Mouse (Mus musculus): ENCODE measurements at regions not wholly inside any gene's neighbourhood (a gene's known extent, or its start where the extent isn't known, plus 50 kb on each side); places are given as distances from the start of the nearest gene placed in this dataset.
A peak's percentile ranks its signal among the peaks of the same experiment; 100 is the strongest.

DNA sequence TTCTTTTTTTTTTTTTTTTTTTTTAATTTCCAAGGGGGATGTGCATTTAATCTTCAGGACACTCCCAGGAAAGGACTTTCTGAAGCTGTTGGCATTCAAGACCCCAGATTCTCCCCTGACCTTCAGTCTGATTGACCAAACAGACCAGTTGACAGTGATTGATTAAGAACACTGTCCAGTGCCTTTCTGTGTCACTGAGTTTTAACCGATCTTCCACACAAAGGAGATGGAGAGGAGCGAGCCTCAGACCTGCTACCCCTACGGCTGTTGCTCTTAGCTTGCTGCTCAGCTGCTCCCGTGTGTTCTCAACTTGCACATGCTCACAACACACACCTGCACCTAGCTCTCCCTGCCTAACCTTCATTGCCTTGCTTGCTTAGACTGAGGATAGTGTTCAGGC, 149.7 kb upstream of the Ferd3l start:
- Histone ChIP-seq H3K4me3 (ENCODE audit: insufficient read depth, low read depth, low read length) (no peak overlapping the region), H3K27me3 (replicated peaks; ENCODE audit: control insufficient read depth, insufficient read depth, low read length) (no peaks in the 10 kb centered on the region), H3K27ac (ENCODE audit: insufficient read depth, low read depth, low read length) (no peak overlapping the region), H3K4me1 (ENCODE audit: control insufficient read depth, insufficient read depth, low read length) (no peaks in the 10 kb centered on the region), H3K36me3 (ENCODE audit: control insufficient read depth, insufficient read depth, low read length) (no peaks in the 10 kb centered on the region)
- 29% methylated on average over 4 of the region's 4 CpGs for WGBS
- TF ChIP-seq CTCF (conservative IDR thresholded peaks at IDR 0.05; ENCODE audit: insufficient read depth, insufficient read length, low read depth, low read length) (no peak), POLR2A (IDR thresholded peaks at IDR 0.05; ENCODE audit: low read depth, low read length) (no peak)
- DNase-seq = no peak

DNA sequence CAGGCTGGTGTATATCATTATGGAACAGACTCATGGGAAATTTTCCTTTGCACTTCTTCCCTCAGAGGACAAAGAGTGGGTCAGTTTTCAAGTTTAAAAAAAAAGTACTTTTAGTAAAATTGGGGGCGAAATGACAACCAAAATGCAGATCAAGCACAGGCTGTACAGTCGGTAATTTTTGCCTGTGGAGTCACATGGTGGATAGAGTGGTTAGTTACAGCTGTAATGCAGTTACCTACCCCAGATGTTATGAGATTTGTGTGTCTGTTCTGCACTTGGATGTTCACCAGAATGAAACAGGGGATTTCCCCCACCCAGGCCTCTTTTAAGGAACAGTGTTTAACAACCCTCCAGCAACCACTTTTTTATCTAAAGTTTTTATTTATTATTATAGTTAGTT, 148.3 kb upstream of the Ferd3l start:
- H3K27me3 ChIP-seq (replicated peaks; ENCODE audit: control insufficient read depth, insufficient read depth, low read length) = no peaks in the 10 kb centered on the region
- TF ChIP-seq POLR2A (IDR thresholded peaks at IDR 0.05; ENCODE audit: low read depth, low read length) (no peak), CTCF (conservative IDR thresholded peaks at IDR 0.05; ENCODE audit: insufficient read depth, insufficient read length, low read depth, low read length) (no peak)
- DNase-seq = no peak
- no peaks in the 10 kb centered on the region for H3K4me1 ChIP-seq (ENCODE audit: control insufficient read depth, insufficient read depth, low read length)
- no peaks in the 10 kb centered on the region for H3K36me3 ChIP-seq (ENCODE audit: control insufficient read depth, insufficient read depth, low read length)
- H3K27ac ChIP-seq (ENCODE audit: insufficient read depth, low read depth, low read length) = no peak overlapping the region
- WGBS = 76% methylated on average over 2 of the region's 2 CpGs
- no peak overlapping the region for H3K4me3 ChIP-seq (ENCODE audit: insufficient read depth, low read depth, low read length)

- Histone ChIP-seq H3K36me3 (ENCODE audit: control insufficient read depth, insufficient read depth, low read length) (no peaks in the 10 kb centered on the region), H3K4me1 (ENCODE audit: control insufficient read depth, insufficient read depth, low read length) (no peaks in the 10 kb centered on the region), H3K27ac (ENCODE audit: insufficient read depth, low read depth, low read length) (no peak overlapping the region), H3K27me3 (replicated peaks; ENCODE audit: control insufficient read depth, insufficient read depth, low read length) (no peaks in the 10 kb centered on the region), H3K4me3 (ENCODE audit: insufficient read depth, low read depth, low read length) (no peak overlapping the region)
- no peak for TF ChIP-seq POLR2A (IDR thresholded peaks at IDR 0.05; ENCODE audit: low read depth, low read length)
- no peak for TF ChIP-seq CTCF (conservative IDR thresholded peaks at IDR 0.05; ENCODE audit: insufficient read depth, insufficient read length, low read depth, low read length)
- 35% methylated on average over 10 of the region's 10 CpGs for WGBS
- peak; percentile 1 for DNase-seq
These were observed 123.9 kb upstream of the Ferd3l start for GRCm38 (mm10) chr12:33804206-33804791.

DNA sequence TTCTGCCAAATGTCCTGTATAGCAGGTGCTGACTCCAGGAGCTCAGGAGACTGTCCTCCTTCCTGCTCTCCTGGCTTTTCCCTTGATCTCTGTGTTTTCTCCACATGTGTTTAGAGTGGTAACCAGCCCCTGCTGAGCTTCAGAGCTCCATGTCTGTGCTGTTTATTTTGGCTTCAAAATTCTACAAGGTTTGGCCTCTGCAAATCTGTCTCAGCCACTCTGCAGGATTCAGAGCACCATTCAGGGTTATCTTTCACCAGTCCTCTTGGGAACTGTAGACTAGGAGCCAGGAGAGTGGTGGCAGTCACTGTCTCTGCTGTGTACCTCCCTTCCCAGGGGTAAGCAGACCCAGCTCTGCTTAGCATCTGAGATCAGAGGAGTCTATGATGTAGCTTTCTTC, 102.7 kb upstream of the Ferd3l start:
- Histone ChIP-seq H3K4me3 (ENCODE audit: insufficient read depth, low read depth, low read length) (no peak overlapping the region), H3K36me3 (ENCODE audit: control insufficient read depth, insufficient read depth, low read length) (no peaks in the 10 kb centered on the region), H3K27ac (ENCODE audit: insufficient read depth, low read depth, low read length) (no peak overlapping the region), H3K4me1 (ENCODE audit: control insufficient read depth, insufficient read depth, low read length) (no peaks in the 10 kb centered on the region), H3K27me3 (replicated peaks; ENCODE audit: control insufficient read depth, insufficient read depth, low read length) (no peaks in the 10 kb centered on the region)
- no peak for DNase-seq
- TF ChIP-seq POLR2A (IDR thresholded peaks at IDR 0.05; ENCODE audit: low read depth, low read length) (no peak), CTCF (conservative IDR thresholded peaks at IDR 0.05; ENCODE audit: insufficient read depth, insufficient read length, low read depth, low read length) (no peak)

GRCm38 (mm10) chr12:33849088-33849487, 79.1 kb upstream of the Ferd3l start:
- H3K36me3 ChIP-seq (ENCODE audit: control insufficient read depth, insufficient read depth, low read length) = no peaks in the 10 kb centered on the region
- H3K4me3 ChIP-seq (ENCODE audit: insufficient read depth, low read depth, low read length) = no peak overlapping the region
- TF ChIP-seq POLR2A (IDR thresholded peaks at IDR 0.05; ENCODE audit: low read depth, low read length) = no peak
- no peak for TF ChIP-seq CTCF (conservative IDR thresholded peaks at IDR 0.05; ENCODE audit: insufficient read depth, insufficient read length, low read depth, low read length)
- H3K27me3 ChIP-seq (replicated peaks; ENCODE audit: control insufficient read depth, insufficient read depth, low read length) = no peaks in the 10 kb centered on the region
- no peaks in the 10 kb centered on the region for H3K4me1 ChIP-seq (ENCODE audit: control insufficient read depth, insufficient read depth, low read length)
- DNase-seq = no peak
- H3K27ac ChIP-seq (ENCODE audit: insufficient read depth, low read depth, low read length) = no peak overlapping the region

DNA sequence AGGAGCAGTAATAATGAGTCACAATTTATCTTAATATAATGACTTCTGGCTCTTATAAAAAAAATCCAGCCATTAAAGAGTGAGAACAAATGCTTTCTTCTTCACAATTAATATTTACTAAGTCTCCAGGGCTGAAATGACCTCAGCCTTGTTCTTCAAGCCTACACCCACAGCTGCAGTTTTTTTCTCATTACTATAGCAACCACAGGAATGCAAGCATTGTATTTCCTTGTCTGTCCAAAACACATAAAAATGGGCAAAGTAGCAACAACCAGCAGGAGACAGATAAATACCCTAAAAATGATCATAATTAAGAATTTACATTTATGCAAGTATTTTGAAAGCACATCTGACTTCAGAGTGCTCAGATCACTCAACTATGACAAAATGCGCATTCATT, 76.5 kb upstream of the Ferd3l start:
- no peak overlapping the region for H3K27ac ChIP-seq (ENCODE audit: insufficient read depth, low read depth, low read length)
- TF ChIP-seq POLR2A (IDR thresholded peaks at IDR 0.05; ENCODE audit: low read depth, low read length) (no peak), CTCF (conservative IDR thresholded peaks at IDR 0.05; ENCODE audit: insufficient read depth, insufficient read length, low read depth, low read length) (no peak)
- 55% methylated on average over 1 of the region's 1 CpGs for WGBS

More for the DNA sequence above, 76.5 kb upstream of the Ferd3l start:
- Histone ChIP-seq H3K36me3 (ENCODE audit: control insufficient read depth, insufficient read depth, low read length) (no peaks in the 10 kb centered on the region), H3K4me1 (ENCODE audit: control insufficient read depth, insufficient read depth, low read length) (no peaks in the 10 kb centered on the region), H3K4me3 (ENCODE audit: insufficient read depth, low read depth, low read length) (no peak overlapping the region), H3K27me3 (replicated peaks; ENCODE audit: control insufficient read depth, insufficient read depth, low read length) (no peaks in the 10 kb centered on the region)
- DNase-seq = peak; percentile 23

All from kidney, adult 2 months (tissue).